Mouse (Mus musculus): Measurements from ENCODE around the gene Bhmt. TPM values are rescaled to one million over a fixed set of nuclear protein-coding genes. Genes with fewer than 3 reads are reported as not detected.
"Not testable (repeated sequence)": the region's sequence is repeated elsewhere in the genome, so short reads cannot be mapped to it uniquely, and the experiment has no call there.

Gene Bhmt
- polyA plus RNA-seq, 1 experiment from 2014 or later, result 0.08 TPM

- no peaks in the 10 kb centered on the region for H3K4me1 ChIP-seq (replicated peaks)
- H3K27ac ChIP-seq, result no peak overlapping the region
- no peak overlapping the region for H3K4me2 ChIP-seq
- H3K9me3 ChIP-seq (replicated peaks), result no peaks in the 10 kb centered on the region
- H3K36me3 ChIP-seq, result no peaks in the 10 kb centered on the region
- H3K9ac ChIP-seq, result no peak overlapping the region
- H3K4me3 ChIP-seq, result no peak overlapping the region
- ATAC-seq (replicated peaks; ENCODE audit: insufficient number of reproducible peaks, insufficient read depth, low FRiP score, low read depth), result no peak
- 68% methylated on average over 13 of the region's 13 CpGs for WGBS
- H3K27me3 ChIP-seq, result no peaks in the 10 kb centered on the region
Measured at GRCm38 (mm10) chr13:93606868-93607578, 30.7 kb downstream of the Bhmt start.

GRCm38 (mm10) chr13:93604698-93605097 is 33.1 kb downstream of the Bhmt start:
- H3K27me3 ChIP-seq, result no peaks in the 10 kb centered on the region
- H3K4me2 ChIP-seq, result no peak overlapping the region
- H3K36me3 ChIP-seq, result no peaks in the 10 kb centered on the region
- no peaks in the 10 kb centered on the region for H3K9me3 ChIP-seq (replicated peaks)
- ATAC-seq (replicated peaks; ENCODE audit: insufficient number of reproducible peaks, insufficient read depth, low FRiP score, low read depth), result no peak
- H3K4me3 ChIP-seq, result no peak overlapping the region
- H3K4me1 ChIP-seq (replicated peaks), result no peaks in the 10 kb centered on the region
- no peak overlapping the region for H3K27ac ChIP-seq
- H3K9ac ChIP-seq, result no peak overlapping the region
- WGBS, result 77% methylated on average over 4 of the region's 4 CpGs

- H3K4me1 ChIP-seq (replicated peaks), result no peaks in the 10 kb centered on the region
- no peak overlapping the region for H3K4me3 ChIP-seq
- H3K9ac ChIP-seq, result no peak overlapping the region
- H3K27ac ChIP-seq, result no peak overlapping the region
- no peaks in the 10 kb centered on the region for H3K27me3 ChIP-seq
- H3K4me2 ChIP-seq, result no peak overlapping the region
- 72% methylated on average over 11 of the region's 11 CpGs for WGBS
- H3K36me3 ChIP-seq, result no peaks in the 10 kb centered on the region
- H3K9me3 ChIP-seq (replicated peaks), result no peaks in the 10 kb centered on the region
- no peak for ATAC-seq (replicated peaks; ENCODE audit: insufficient number of reproducible peaks, insufficient read depth, low FRiP score, low read depth)
Measured at GRCm38 (mm10) chr13:93601527-93601926, 36.2 kb downstream of the Bhmt start.

GRCm38 (mm10) chr13:93593040-93593699 is 44.6 kb downstream of the Bhmt start:
- no peak for ATAC-seq (replicated peaks; ENCODE audit: insufficient number of reproducible peaks, insufficient read depth, low FRiP score, low read depth)
- Histone ChIP-seq H3K27ac (no peak overlapping the region), H3K4me1 (replicated peaks) (no peaks in the 10 kb centered on the region), H3K27me3 (no peaks in the 10 kb centered on the region), H3K4me3 (no peak overlapping the region), H3K4me2 (no peak overlapping the region), H3K9ac (no peak overlapping the region), H3K36me3 (no peaks in the 10 kb centered on the region), H3K9me3 (replicated peaks) (no peaks in the 10 kb centered on the region)
- 79% methylated on average over 2 of the region's 2 CpGs for WGBS

- not testable (repeated sequence) for H3K4me3 ChIP-seq; H3K4me1 ChIP-seq (replicated peaks); H3K9ac ChIP-seq; H3K27me3 ChIP-seq; H3K36me3 ChIP-seq; H3K9me3 ChIP-seq (replicated peaks); H3K27ac ChIP-seq; H3K4me2 ChIP-seq; ATAC-seq (replicated peaks; ENCODE audit: insufficient number of reproducible peaks, insufficient read depth, low FRiP score, low read depth)
- WGBS, result 79% methylated on average over 9 of the region's 9 CpGs
Measured at GRCm38 (mm10) chr13:93582526-93582925, 55.2 kb downstream of the Bhmt start.

- 83% methylated on average over 5 of the region's 5 CpGs for WGBS
- no peak for ATAC-seq (replicated peaks; ENCODE audit: insufficient number of reproducible peaks, insufficient read depth, low FRiP score, low read depth)
Measured at GRCm38 (mm10) chr13:93580431-93580830, 57.3 kb downstream of the Bhmt start.

GRCm38 (mm10) chr13:93569676-93570075 is 68.1 kb downstream of the Bhmt start:
- Histone ChIP-seq H3K27me3 (no peaks in the 10 kb centered on the region), H3K4me3 (no peak overlapping the region), H3K4me1 (replicated peaks) (no peaks in the 10 kb centered on the region), H3K9ac (no peak overlapping the region), H3K9me3 (replicated peaks) (no peaks in the 10 kb centered on the region), H3K4me2 (no peak overlapping the region), H3K27ac (no peak overlapping the region), H3K36me3 (no peaks in the 10 kb centered on the region)
- WGBS, result 65% methylated on average over 4 of the region's 4 CpGs
- no peak for ATAC-seq (replicated peaks; ENCODE audit: insufficient number of reproducible peaks, insufficient read depth, low FRiP score, low read depth)

More at GRCm38 (mm10) chr13:93580431-93580830, 57.3 kb downstream of the Bhmt start:
- no peak overlapping the region for H3K27ac ChIP-seq
- H3K27me3 ChIP-seq, result no peaks in the 10 kb centered on the region
- no peaks in the 10 kb centered on the region for H3K9me3 ChIP-seq (replicated peaks)
- H3K4me2 ChIP-seq, result no peak overlapping the region
- no peak overlapping the region for H3K4me3 ChIP-seq
- H3K36me3 ChIP-seq, result no peaks in the 10 kb centered on the region
- H3K9ac ChIP-seq, result no peak overlapping the region
- H3K4me1 ChIP-seq (replicated peaks), result no peaks in the 10 kb centered on the region

Other genes with a start within 250 kb of the Bhmt start
- gene Jmy, start 138.2 kb downstream of the Bhmt start, polyA plus RNA-seq (2015; fragmentation: Nextera tagmentation; extraction: Ambion mirVana), result 5.9 and 6.9 TPM in 2 replicates
- 0.43 TPM in 1 of 2 replicates, not detected in the other for gene Bhmt2, start 36.3 kb upstream of the Bhmt start, polyA plus RNA-seq (2015; fragmentation: Nextera tagmentation; extraction: Ambion mirVana)
- gene Dmgdh, start 36.5 kb upstream of the Bhmt start, polyA plus RNA-seq (2015; fragmentation: Nextera tagmentation; extraction: Ambion mirVana), result 0.06 and 0.13 TPM in 2 replicates
- 7.3 and 11.4 TPM in 2 replicates for gene Arsb, start 133.7 kb upstream of the Bhmt start, polyA plus RNA-seq (2015; fragmentation: Nextera tagmentation; extraction: Ambion mirVana)